Mouse (Mus musculus) G1E (cell line): ENCODE measurements around the gene Ctsh. TPM values are rescaled to one million over a fixed set of nuclear protein-coding genes. Genes with fewer than 3 reads are reported as not detected.

ENCODE experiments used
- ATAC-seq: 2 replicates; pipeline ENCODE4 v1.8.0; 2016; ENCODE audit warnings: mild to moderate bottlenecking; ENCODE audit not compliant: insufficient number of reproducible peaks, poor library complexity, low FRiP score, severe bottlenecking; ENCODE audit errors: extremely low read depth
- DNase-seq: peaks from one replicate; pipeline ENCODE4 v3.0.0; 2012; ENCODE audit warnings: low spot score
- H3K27me3 ChIP-seq: 2 replicates; pipeline ENCODE4 v1.6.1; 2012; ENCODE audit warnings: mild to moderate bottlenecking, low read length, inconsistent platforms; ENCODE audit not compliant: insufficient read depth
- H3K36me3 ChIP-seq: replicated peaks from 2 replicates; pipeline ENCODE3; 2012; ENCODE audit warnings: mild to moderate bottlenecking, inconsistent platforms
- H3K4me1 ChIP-seq: 2 replicates; pipeline ENCODE4 v1.6.1; 2012; ENCODE audit warnings: low read depth, low read length, inconsistent platforms, mixed read lengths; ENCODE audit not compliant: insufficient read depth
- H3K4me3 ChIP-seq: 2 replicates; pipeline ENCODE4 v1.5.1; 2012; ENCODE audit warnings: low read depth, mild to moderate bottlenecking, inconsistent platforms, low read length, moderate library complexity, mixed read lengths
- H3K9me3 ChIP-seq: replicated peaks from 2 replicates; pipeline ENCODE4 v1.6.1; 2012; ENCODE audit warnings: inconsistent platforms
- CTCF ChIP-seq: IDR thresholded peaks from 2 replicates; pipeline ENCODE4 v1.5.1; 2012; ENCODE audit warnings: low read depth, low read length, inconsistent platforms, mixed read lengths
- GATA1 ChIP-seq: IDR thresholded peaks from 2 replicates; pipeline ENCODE4 v1.6.1; 2012; ENCODE audit warnings: borderline replicate concordance, low read length, inconsistent platforms, mixed read lengths
- GATA2 ChIP-seq: IDR thresholded peaks from 2 replicates; pipeline ENCODE4 v1.6.1; 2012; ENCODE audit warnings: low read depth, low read length, inconsistent platforms, borderline replicate concordance
- POLR2AphosphoS5 ChIP-seq: IDR thresholded peaks from 2 replicates; pipeline ENCODE4 v1.6.1; 2012; ENCODE audit warnings: low read depth, low read length, inconsistent platforms; ENCODE audit not compliant: insufficient replicate concordance
- TAL1 ChIP-seq: conservative IDR thresholded peaks from 2 replicates; pipeline ENCODE4 v1.6.1; 2012; ENCODE audit warnings: low read depth, low read length, inconsistent platforms, mixed read lengths
- polyA plus RNA-seq: library from polyadenylated mRNA; stranded (reverse); fragments of >175 nt; gene quantifications from 2 replicates; pipeline ENCODE4 v1.2.3, GENCODE M21; 2012
- total RNA-seq, 2 experiments: library from RNA; stranded (forward) in 1 of 2; stranded (reverse) in 1 of 2; fragments of 200-1000 nt in 1 of 2; fragments of >200 nt in 1 of 2; fragmentation: Nextera tagmentation in 1 of 2; gene quantifications; 2 replicates each; pipeline ENCODE4 v1.2.3; 2014 to 2017

Ctsh gene
- total and polyA plus RNA-seq, 3 experiments, result 0.16 TPM; not detected in 2

DNA sequence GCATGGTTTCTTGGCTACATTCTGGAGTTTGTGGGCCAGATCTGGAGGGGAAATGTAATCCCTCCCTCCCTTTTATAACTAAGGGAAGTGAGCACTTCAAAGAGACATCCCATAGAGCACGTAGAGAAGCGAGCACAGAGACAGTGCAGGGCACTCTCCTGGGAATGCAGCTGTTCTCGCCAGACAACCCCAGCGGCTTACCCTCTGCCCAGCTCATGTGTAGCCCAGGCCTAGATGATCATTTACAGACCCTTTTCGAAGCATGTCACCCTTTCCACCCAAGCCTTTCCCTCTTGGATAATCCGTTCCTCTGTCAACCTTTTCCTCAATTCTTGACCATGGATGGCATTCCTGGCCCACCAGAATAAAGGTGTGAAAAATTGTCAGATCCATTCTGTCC lies 37.7 kb upstream of the Ctsh start:
- ATAC-seq (no peak), DNase-seq (no peak)
- no peaks in the 10 kb centered on the region for H3K36me3 ChIP-seq
- H3K4me3 ChIP-seq, result no peak overlapping the region
- H3K27me3 ChIP-seq, result no peaks in the 10 kb centered on the region
- H3K9me3 ChIP-seq, result peaks cover 44% of the 10 kb centered on the region
- H3K4me1 ChIP-seq, result no peaks in the 10 kb centered on the region
- TF ChIP-seq GATA2, result no peak

DNA sequence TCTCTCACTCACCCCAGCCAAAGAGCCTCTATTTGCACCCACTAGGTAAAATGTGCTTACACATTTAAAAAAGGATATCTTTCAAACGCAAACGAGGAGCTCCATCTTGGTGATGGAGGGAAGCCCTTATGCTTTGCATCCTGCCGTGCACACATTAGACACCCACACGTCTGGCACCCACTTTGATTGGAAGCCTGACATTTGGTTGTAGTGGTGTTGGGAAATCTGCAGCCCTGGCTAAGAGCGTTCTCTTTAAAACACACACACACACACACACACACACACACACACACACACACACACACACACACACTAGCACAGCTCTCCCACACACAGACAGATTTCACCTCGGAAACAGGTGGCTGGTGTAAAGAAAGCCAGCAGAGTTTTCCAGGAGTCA lies 33.1 kb upstream of the Ctsh start:
- no peak for ATAC-seq
- Histone ChIP-seq H3K4me3 (no peak overlapping the region), H3K9me3 (peaks cover 44% of the 10 kb centered on the region), H3K36me3 (no peaks in the 10 kb centered on the region), H3K27me3 (no peaks in the 10 kb centered on the region), H3K4me1 (no peaks in the 10 kb centered on the region)
- TF ChIP-seq GATA2, result no peak
- TF ChIP-seq POLR2AphosphoS5, result no peak
- no peak for TF ChIP-seq TAL1
- TF ChIP-seq GATA1, result no peak
- TF ChIP-seq CTCF, result no peak
- no peak for DNase-seq

DNA sequence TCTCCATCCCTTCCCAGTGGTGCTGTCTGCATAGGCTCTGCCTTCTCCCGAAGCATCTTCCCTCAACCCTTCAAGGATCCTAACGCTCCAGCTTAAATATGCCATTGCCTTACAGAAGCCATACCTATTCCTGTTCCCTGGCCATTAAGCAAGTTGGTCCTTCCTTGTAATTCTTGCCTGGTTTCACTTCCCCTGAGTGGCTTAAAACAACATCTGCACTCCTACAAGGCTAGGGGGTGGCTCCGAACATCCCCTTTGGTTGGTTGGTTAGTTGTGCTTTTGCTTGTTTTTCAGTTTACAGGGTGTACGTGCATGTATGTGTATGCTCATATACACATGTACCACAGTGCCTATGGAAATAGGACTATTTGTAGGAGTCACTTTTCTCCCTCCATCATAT lies 32.5 kb upstream of the Ctsh start:
- no peaks in the 10 kb centered on the region for H3K36me3 ChIP-seq
- peaks cover 44% of the 10 kb centered on the region for H3K9me3 ChIP-seq
- TF ChIP-seq TAL1 (no peak), POLR2AphosphoS5 (no peak), CTCF (no peak), GATA2 (no peak), GATA1 (no peak)
- no peaks in the 10 kb centered on the region for H3K27me3 ChIP-seq
- H3K4me3 ChIP-seq, result no peak overlapping the region
- ATAC-seq, result no peak
- no peaks in the 10 kb centered on the region for H3K4me1 ChIP-seq
- DNase-seq, result no peak

DNA sequence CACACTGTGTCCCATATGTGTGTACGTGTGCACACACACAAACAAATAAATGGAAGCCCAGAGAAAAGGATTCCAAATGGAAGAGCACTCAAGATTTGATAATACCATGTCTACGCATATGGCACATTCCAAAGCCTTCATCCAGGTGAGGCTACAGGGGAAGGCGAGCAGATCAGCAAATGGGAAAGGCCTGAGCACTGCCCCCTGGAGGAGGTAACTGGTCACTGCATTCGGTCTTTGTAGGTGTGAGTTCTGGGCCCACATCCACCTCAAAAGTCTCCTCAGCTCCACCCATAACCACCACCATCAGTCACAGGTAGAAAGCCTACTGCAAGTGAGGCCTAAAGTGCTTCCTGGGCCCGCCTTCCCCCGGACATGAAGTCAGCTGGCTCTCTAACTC lies 26.2 kb upstream of the Ctsh start:
- no peak for ATAC-seq
- no peak for TF ChIP-seq GATA1
- no peak for TF ChIP-seq POLR2AphosphoS5
- TF ChIP-seq TAL1, result no peak
- TF ChIP-seq GATA2, result no peak
- TF ChIP-seq CTCF, result no peak
- no peaks in the 10 kb centered on the region for H3K27me3 ChIP-seq
- H3K9me3 ChIP-seq, result peaks cover 23% of the 10 kb centered on the region
- no peak overlapping the region for H3K4me3 ChIP-seq
- H3K4me1 ChIP-seq, result no peaks in the 10 kb centered on the region
- H3K36me3 ChIP-seq, result no peaks in the 10 kb centered on the region
- DNase-seq, result no peak

DNA sequence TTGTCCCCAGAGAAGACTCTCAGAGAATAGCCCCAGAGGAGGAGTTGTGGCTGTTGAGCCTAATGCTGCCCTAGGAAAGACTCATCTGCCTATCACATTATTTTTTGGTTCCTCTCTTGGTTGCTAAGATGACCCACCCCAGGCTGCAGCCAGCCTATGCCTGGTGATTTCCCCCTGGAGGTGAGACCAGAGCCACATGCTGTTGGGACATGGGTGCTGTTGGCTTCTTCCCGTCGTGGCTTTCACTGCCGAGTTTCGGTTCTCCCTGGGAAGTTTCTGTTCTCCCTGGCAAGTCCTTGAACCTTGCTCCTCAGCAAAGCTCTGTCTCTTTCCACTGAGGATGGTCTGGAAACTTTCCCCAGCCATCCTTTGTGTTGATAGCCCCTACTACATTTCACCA lies 20.0 kb upstream of the Ctsh start:
- no peaks in the 10 kb centered on the region for H3K36me3 ChIP-seq
- TF ChIP-seq POLR2AphosphoS5 (no peak), TAL1 (no peak), CTCF (no peak), GATA1 (no peak), GATA2 (no peak)
- H3K4me3 ChIP-seq, result no peak overlapping the region
- H3K4me1 ChIP-seq, result no peaks in the 10 kb centered on the region
- no peak for ATAC-seq
- DNase-seq, result no peak
- H3K27me3 ChIP-seq, result no peaks in the 10 kb centered on the region
- peaks cover 18% of the 10 kb centered on the region for H3K9me3 ChIP-seq

DNA sequence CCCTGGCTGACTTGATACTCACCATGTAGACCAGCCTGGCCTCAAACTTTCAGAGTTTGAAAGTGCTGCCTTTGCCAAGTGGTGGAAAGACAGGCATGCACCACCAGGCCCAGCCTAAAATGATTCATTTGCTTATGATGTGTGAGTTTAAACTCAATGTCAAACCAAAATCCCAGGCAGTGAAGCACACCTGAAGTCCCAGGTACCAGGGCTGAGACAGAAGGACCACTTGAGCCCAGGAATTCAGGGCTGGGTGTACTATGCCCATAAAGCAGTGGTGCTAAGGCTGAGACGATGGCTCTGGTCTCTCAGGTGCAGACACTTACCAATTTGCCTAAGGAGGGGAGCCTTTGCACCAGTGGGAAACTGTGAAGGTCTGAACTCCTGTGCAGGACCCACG lies 18.8 kb upstream of the Ctsh start:
- TF ChIP-seq POLR2AphosphoS5 (no peak), CTCF (no peak), GATA2 (no peak), GATA1 (no peak), TAL1 (no peak)
- Histone ChIP-seq H3K36me3 (no peaks in the 10 kb centered on the region), H3K4me1 (no peaks in the 10 kb centered on the region), H3K9me3 (peaks cover 18% of the 10 kb centered on the region), H3K27me3 (no peaks in the 10 kb centered on the region), H3K4me3 (no peak overlapping the region)
- DNase-seq (no peak), ATAC-seq (no peak)

DNA sequence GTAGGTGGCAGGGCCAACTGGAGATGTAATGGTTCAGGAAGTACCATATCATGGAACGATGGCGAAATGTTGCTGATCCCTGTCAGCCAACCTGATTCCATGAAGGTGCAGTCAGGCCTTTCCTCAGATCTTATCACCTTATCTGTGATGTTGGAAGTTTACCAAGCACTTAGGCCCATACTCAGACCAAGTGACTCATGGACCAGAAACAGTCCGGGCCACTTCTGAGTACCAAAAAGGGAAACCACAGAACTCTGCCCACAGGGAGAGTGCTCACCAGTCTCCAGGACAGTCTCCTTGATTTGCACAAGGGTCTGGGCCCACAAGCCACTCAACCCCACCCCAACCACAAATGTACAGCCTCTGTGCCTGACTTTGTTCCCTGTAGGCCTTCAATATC lies 18.2 kb upstream of the Ctsh start:
- ATAC-seq, result no peak

More for the DNA sequence above, 18.2 kb upstream of the Ctsh start:
- no peaks in the 10 kb centered on the region for H3K27me3 ChIP-seq
- H3K4me1 ChIP-seq, result no peaks in the 10 kb centered on the region
- no peak for DNase-seq
- H3K36me3 ChIP-seq, result no peaks in the 10 kb centered on the region
- peaks cover 18% of the 10 kb centered on the region for H3K9me3 ChIP-seq
- no peak overlapping the region for H3K4me3 ChIP-seq
- TF ChIP-seq CTCF (no peak), GATA2 (no peak), POLR2AphosphoS5 (no peak), GATA1 (no peak), TAL1 (no peak)
